Mouse (Mus musculus) hindbrain, embryonic 14.5 days (tissue): Measurements from ENCODE around the gene Gpalpp1. TPM values are rescaled to one million over a fixed set of nuclear protein-coding genes. Genes with fewer than 3 reads are reported as not detected.
A peak's percentile ranks its signal among the peaks of the same experiment; 100 is the strongest.

Source experiments
- ATAC-seq: fragments of 200-750 bp; cut with Nextera tagmentation; 2 replicates; pipeline ENCODE4 v1.8.0; 2017; ENCODE audit warnings: moderate number of reproducible peaks, mild to moderate bottlenecking, moderate TSS enrichment, moderate library complexity; ENCODE audit not compliant: low FRiP score
- DNase-seq: peaks from one replicate; pipeline ENCODE4 v3.0.0-alpha.2; 2015; ENCODE audit warnings: low spot score
- H3K27ac ChIP-seq: fragments of 300-500 bp; sonication (generic); 2 replicates; pipeline ENCODE4 v1.5.1; 2014; ENCODE audit warnings: mild to moderate bottlenecking, moderate library complexity
- H3K27me3 ChIP-seq: fragments of 300-500 bp; sonication (generic); 2 replicates; pipeline ENCODE4 v1.6.1; 2014; ENCODE audit warnings: mild to moderate bottlenecking, low read length, mixed read lengths; ENCODE audit not compliant: control insufficient read depth, insufficient read depth
- H3K36me3 ChIP-seq: fragments of 300-500 bp; sonication (generic); replicated peaks from 2 replicates; pipeline ENCODE4 v1.6.1; 2014; ENCODE audit not compliant: control insufficient read depth, insufficient read depth
- H3K4me1 ChIP-seq: fragments of 300-500 bp; sonication (generic); replicated peaks from 2 replicates; pipeline ENCODE4 v1.6.1; 2014; ENCODE audit warnings: antibody characterized with exemption, low read length, mixed read lengths; ENCODE audit not compliant: control insufficient read depth, insufficient read depth
- H3K4me2 ChIP-seq: fragments of 300-500 bp; sonication (generic); replicated peaks from 2 replicates; pipeline ENCODE4 v1.6.1; 2014; ENCODE audit warnings: mild to moderate bottlenecking, moderate library complexity
- H3K4me3 ChIP-seq: fragments of 300-500 bp; sonication (generic); replicated peaks from 2 replicates; pipeline ENCODE4 v1.5.1; 2014; ENCODE audit warnings: mild to moderate bottlenecking, low read length
- H3K9ac ChIP-seq: fragments of 300-500 bp; sonication (generic); 2 replicates; pipeline ENCODE4 v1.6.1; 2014
- H3K9me3 ChIP-seq: fragments of 300-500 bp; sonication (generic); 2 replicates; pipeline ENCODE4 v1.6.1; 2016; ENCODE audit warnings: low read length; ENCODE audit not compliant: control insufficient read depth
- WGBS: fragments of 180-500 bp; shearing (Covaris S2); extraction: QIAGEN DNeasy Blood & Tissue Kit; methylation state at CpG from one replicate; pipeline ENCODE4 v1.1.7; 2014; 5-methylcytosine and 5-hydroxymethylcytosine counted together
- polyA plus RNA-seq: library from polyadenylated mRNA; unstranded; fragments of >200 nt; fragmentation: Nextera tagmentation; extraction: Ambion mirVana; gene quantifications from 2 replicates; pipeline ENCODE4 v1.2.1, GENCODE M21; 2014

Gene Gpalpp1
- polyA plus RNA-seq, 1 experiment from 2014 or later: 13.4 TPM

GRCm38 (mm10) chr14:76081451-76081850 is 29.1 kb downstream of the Gpalpp1 start:
- Histone ChIP-seq H3K4me1 (peaks cover 2% of the 10 kb centered on the region; the same call in 1 of the 2 replicates), H3K36me3 (peaks cover 3% of the 10 kb centered on the region; the same call in 1 of the 2 replicates), H3K9ac (no peak overlapping the region), H3K9me3 (no peaks in the 10 kb centered on the region), H3K27me3 (no peaks in the 10 kb centered on the region), H3K4me2 (no peak overlapping the region), H3K27ac (no peak overlapping the region), H3K4me3 (no peak overlapping the region)
- no peak for DNase-seq
- no peak for ATAC-seq
- WGBS: 64% methylated on average over 11 of the region's 11 CpGs

DNA sequence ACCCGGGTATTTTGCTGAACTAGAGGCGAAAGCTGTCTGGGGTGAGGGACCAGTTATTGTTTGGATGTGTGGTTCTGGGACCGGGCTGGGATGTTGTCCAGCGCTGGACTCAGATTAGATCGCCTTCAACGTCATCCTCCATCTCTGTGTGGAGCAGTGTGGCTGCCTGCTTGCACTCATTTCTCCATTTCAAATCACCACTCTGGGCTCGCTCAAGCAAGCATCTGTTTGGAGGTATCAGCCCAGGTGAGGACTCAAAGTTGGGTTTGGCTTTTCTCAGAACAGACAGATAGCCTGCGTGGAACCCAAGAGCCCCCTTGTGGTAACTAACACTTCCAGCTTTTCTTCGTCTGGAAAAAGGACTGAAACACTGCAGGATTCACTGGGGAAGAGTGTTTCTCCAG is 33.5 kb downstream of the Gpalpp1 start:
- no peak overlapping the region for H3K9ac ChIP-seq
- peaks cover 5% of the 10 kb centered on the region; the same call in 1 of the 2 replicates for H3K4me1 ChIP-seq
- H3K27me3 ChIP-seq: no peaks in the 10 kb centered on the region
- H3K4me3 ChIP-seq: no peak overlapping the region
- WGBS: 46% methylated on average over 9 of the region's 9 CpGs
- ATAC-seq: peak; percentile 74
- H3K36me3 ChIP-seq: no peaks in the 10 kb centered on the region
- H3K9me3 ChIP-seq: no peaks in the 10 kb centered on the region
- peak; percentile 84 for DNase-seq
- H3K4me2 ChIP-seq: peak overlapping the region; percentile 2; the same call in 1 of the 2 replicates
- H3K27ac ChIP-seq: no peak overlapping the region

DNA sequence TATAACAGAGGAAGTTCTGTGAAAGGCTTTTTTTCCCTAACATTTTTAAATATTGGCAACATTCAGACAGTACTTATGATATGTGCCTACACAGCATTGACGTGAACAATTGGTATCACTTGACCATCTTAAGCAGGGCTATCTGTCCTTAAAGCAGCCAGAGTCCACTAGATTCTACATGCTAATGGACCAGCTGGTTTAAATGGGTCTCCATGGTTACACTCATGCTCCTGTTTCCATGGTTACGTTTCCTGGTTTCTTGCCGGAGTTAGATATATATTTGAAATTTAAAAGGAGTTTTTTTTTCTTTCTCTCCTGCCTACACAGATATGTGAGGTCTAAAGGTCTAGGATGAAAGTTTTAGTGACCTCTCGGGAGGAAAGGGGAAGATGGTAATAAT is 34.0 kb downstream of the Gpalpp1 start:
- no peaks in the 10 kb centered on the region for H3K36me3 ChIP-seq
- WGBS: 41% methylated on average over 4 of the region's 4 CpGs
- no peaks in the 10 kb centered on the region for H3K27me3 ChIP-seq
- no peaks in the 10 kb centered on the region for H3K9me3 ChIP-seq
- ATAC-seq (0 out of 2 replicates have a peak, but pooled peaks have one; percentile 55), DNase-seq (peak; percentile 75)
- no peak overlapping the region for H3K4me3 ChIP-seq
- no peak overlapping the region for H3K27ac ChIP-seq
- 0 out of 2 replicates have a peak overlapping the region, but pooled peaks have one; percentile 2 for H3K4me2 ChIP-seq
- H3K9ac ChIP-seq: no peak overlapping the region
- H3K4me1 ChIP-seq: peaks cover 5% of the 10 kb centered on the region; the same call in 1 of the 2 replicates

DNA sequence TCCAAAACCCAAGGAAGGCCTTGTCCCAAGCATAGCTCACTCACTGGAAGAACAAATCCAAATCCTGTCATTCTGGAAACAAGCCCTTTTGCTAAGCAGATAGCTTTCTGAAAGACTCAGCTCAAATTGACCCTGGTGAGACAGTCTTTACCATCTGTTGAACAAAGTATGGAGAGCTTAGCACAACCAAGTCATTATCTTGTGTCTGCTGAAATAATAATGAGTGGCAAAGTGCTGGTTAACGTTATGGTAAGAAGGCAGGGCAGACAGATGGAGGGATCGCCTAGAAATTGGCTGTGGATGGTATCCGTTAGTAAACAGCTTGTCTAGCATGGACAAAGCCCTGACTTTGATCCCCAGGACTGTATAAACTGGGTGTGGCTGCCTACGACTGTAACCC is 34.8 kb downstream of the Gpalpp1 start:
- Histone ChIP-seq H3K4me1 (peaks cover 5% of the 10 kb centered on the region; the same call in 1 of the 2 replicates), H3K9ac (no peak overlapping the region), H3K27ac (peak overlapping the region; percentile 38), H3K4me2 (no peak overlapping the region), H3K9me3 (no peaks in the 10 kb centered on the region), H3K27me3 (no peaks in the 10 kb centered on the region), H3K36me3 (no peaks in the 10 kb centered on the region), H3K4me3 (no peak overlapping the region)
- ATAC-seq (no peak), DNase-seq (no peak)
- WGBS: 54% methylated on average over 4 of the region's 4 CpGs

DNA sequence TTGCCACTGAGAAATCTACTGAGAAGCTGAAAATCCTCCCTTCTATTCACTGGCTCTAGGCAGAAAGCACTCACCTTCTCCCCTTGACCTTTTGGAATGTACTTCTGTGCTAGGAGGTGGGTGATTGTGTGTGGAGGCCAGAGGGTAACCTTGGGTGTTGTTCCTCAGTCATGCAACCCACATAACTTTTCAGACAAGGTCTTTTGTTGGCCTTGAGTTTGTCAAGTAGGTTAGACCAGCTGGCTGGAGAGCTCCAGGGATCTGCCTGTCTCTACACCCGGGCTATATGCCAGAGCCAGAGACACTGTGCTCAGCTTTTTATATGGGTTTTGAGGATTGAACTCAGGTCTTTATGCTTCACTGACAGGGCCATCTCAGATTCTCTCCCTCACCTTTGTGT is 36.4 kb downstream of the Gpalpp1 start:
- 82% methylated on average over 1 of the region's 1 CpGs for WGBS
- ATAC-seq (no peak), DNase-seq (no peak)
- Histone ChIP-seq H3K36me3 (no peaks in the 10 kb centered on the region), H3K27me3 (no peaks in the 10 kb centered on the region), H3K4me3 (no peak overlapping the region), H3K9ac (no peak overlapping the region), H3K4me1 (peaks cover 5% of the 10 kb centered on the region; the same call in 1 of the 2 replicates), H3K9me3 (no peaks in the 10 kb centered on the region), H3K4me2 (no peak overlapping the region), H3K27ac (no peak overlapping the region)

DNA sequence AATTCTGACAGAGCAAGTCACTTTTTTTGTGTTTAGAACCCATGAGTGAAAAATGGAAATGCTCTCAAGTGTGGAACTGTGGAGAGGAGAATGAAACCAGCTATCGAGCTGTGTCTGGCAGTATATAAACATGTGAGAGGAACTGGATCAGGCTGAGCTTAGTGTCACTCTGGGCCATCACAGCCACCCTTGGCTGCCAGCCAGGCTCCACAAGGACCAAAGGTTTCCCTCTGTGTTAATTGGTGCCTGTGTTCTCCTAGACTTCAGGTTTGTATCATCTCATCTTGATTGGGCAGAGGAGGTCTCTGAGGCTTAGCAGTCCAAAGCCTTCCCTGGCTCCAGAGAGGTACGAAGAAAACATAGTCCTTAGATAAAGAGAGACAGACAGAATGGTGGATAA is 37.9 kb downstream of the Gpalpp1 start:
- 69% methylated on average over 2 of the region's 2 CpGs for WGBS
- Histone ChIP-seq H3K4me2 (no peak overlapping the region), H3K9ac (no peak overlapping the region), H3K27ac (no peak overlapping the region), H3K9me3 (no peaks in the 10 kb centered on the region), H3K4me1 (peaks cover 5% of the 10 kb centered on the region; the same call in 1 of the 2 replicates), H3K4me3 (no peak overlapping the region), H3K27me3 (no peaks in the 10 kb centered on the region), H3K36me3 (no peaks in the 10 kb centered on the region)
- DNase-seq: no peak
- no peak for ATAC-seq

DNA sequence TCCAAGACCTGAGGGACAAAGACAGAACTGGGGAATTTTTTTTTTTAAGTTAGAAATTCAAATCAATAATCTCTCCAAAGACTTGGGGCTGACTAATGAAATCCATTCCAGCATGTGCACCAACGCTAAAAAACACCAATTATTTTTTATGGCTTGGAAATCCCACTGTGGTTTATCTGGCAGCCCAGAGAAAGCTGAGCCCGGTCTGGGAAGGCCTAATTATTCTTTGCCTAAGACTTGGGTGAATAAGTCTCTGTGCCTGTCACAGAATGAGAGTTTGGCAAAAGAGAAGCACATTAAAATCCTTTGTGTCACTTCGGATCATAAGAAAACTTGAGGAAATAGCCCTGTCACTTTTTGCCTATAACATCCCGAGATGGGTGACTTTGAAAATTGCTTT is 41.3 kb downstream of the Gpalpp1 start:
- no peaks in the 10 kb centered on the region for H3K27me3 ChIP-seq
- no peak overlapping the region for H3K27ac ChIP-seq
- no peak overlapping the region for H3K9ac ChIP-seq
- H3K4me3 ChIP-seq: no peak overlapping the region
- no peaks in the 10 kb centered on the region for H3K36me3 ChIP-seq
- no peak overlapping the region for H3K4me2 ChIP-seq
- no peaks in the 10 kb centered on the region for H3K4me1 ChIP-seq
- WGBS: 52% methylated on average over 4 of the region's 4 CpGs
- no peak for DNase-seq
- H3K9me3 ChIP-seq: no peaks in the 10 kb centered on the region
- no peak for ATAC-seq

DNA sequence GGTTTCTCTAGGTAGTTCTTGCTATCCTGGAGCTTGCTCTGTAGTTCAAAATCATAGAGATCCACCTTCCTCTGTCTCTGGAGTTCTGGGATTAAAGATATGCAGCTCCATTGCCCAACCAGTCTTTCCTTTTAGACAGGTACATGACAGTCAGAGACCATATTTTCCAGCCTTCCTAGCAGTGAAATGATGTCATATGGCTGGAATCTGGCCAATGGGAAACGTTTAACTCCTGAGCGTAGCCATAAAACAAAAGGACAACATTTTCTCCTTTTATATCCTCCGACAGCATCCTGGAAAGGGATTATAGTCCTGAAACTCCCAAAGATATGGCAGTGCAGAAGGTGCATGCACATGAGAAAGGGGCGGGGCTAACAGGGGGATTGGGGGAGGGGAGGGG is 42.3 kb downstream of the Gpalpp1 start:
- H3K4me3 ChIP-seq: no peak overlapping the region
- no peak overlapping the region for H3K9ac ChIP-seq
- H3K9me3 ChIP-seq: no peaks in the 10 kb centered on the region
- no peaks in the 10 kb centered on the region for H3K36me3 ChIP-seq
- no peak for ATAC-seq
- no peaks in the 10 kb centered on the region for H3K4me1 ChIP-seq
- 71% methylated on average over 4 of the region's 4 CpGs for WGBS
- no peak overlapping the region for H3K27ac ChIP-seq
- H3K27me3 ChIP-seq: no peaks in the 10 kb centered on the region
- no peak for DNase-seq
- no peak overlapping the region for H3K4me2 ChIP-seq

DNA sequence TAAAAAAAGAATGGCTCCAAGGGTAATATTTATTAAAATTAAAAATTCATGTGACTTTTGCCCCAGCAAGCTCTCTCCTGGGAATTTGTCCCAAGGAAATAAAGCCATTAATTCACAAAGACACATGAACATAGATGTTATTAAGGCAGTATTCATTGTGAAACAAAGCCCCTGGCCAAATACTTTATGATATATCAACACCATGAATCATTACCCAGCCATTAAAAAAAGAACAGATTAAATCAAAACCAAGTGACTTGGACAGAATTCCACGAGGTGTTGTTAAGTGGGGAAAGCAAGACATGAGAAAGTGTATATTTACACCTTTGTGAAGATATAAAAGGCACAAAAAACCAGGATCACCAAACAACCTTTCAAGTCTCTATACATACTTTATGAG is 43.3 kb downstream of the Gpalpp1 start:
- ATAC-seq: no peak

GRCm38 (mm10) chr14:76059441-76059840 is 51.1 kb downstream of the Gpalpp1 start:
- DNase-seq (no peak), ATAC-seq (no peak)
- Histone ChIP-seq H3K27ac (no peak overlapping the region), H3K4me1 (no peaks in the 10 kb centered on the region), H3K9me3 (no peaks in the 10 kb centered on the region), H3K4me2 (no peak overlapping the region), H3K36me3 (no peaks in the 10 kb centered on the region), H3K9ac (no peak overlapping the region), H3K27me3 (no peaks in the 10 kb centered on the region), H3K4me3 (no peak overlapping the region)
- WGBS: 79% methylated on average over 5 of the region's 5 CpGs

More for the DNA sequence above, 43.3 kb downstream of the Gpalpp1 start:
- Histone ChIP-seq H3K9me3 (no peaks in the 10 kb centered on the region), H3K27me3 (no peaks in the 10 kb centered on the region), H3K4me1 (no peaks in the 10 kb centered on the region), H3K36me3 (no peaks in the 10 kb centered on the region), H3K4me3 (no peak overlapping the region), H3K4me2 (no peak overlapping the region), H3K27ac (0 out of 2 replicates have a peak overlapping the region, but pooled peaks have one; percentile 4), H3K9ac (no peak overlapping the region)
- WGBS: 62% methylated on average over 1 of the region's 1 CpGs
- no peak for DNase-seq
